Mouse (Mus musculus): ENCODE results near the gene Dip2c. TPM values are rescaled to one million over a fixed set of nuclear protein-coding genes. Genes with fewer than 3 reads are reported as not detected.

The Dip2c gene
- polyA plus RNA-seq, 1 experiment from 2014 or later = 3.5 TPM

DNA sequence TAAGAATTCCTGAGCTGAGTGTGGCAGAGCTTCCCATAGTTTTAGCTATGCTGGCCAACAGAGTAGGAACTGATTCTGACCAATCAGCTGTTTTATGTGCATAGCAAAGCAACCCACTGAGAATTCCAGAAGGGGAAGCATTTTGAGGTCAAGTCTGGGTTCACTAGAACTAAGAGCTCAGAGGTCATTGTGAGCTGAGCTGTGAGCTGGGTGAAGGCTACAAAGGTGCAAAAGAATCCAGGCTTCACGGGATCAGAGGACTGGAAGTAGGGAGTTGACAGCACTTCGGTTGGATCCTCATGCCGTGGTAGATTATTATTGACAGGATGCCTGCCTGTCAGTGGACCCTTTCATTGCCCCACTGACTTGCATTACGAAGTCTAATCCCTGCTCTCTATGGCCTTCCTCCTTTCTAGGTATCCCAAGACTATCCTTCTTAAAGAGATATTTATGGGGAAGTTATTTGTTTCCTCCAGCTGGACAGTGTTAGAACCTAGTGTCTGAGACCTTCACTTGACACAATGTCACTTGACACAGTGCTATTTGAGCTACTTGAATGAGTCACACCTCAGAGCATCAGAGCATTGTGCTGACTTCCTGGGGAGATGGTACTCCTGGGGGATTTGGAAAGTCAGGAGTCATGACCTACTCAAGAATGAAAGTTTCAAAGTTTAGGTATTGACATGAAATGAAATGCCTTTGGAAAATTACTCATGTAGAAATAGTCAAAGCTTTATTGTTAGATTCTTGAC lies 178.3 kb downstream of the Dip2c start:
- ATAC-seq = no peak
- Histone ChIP-seq H3K4me2 (replicated peaks; ENCODE audit: low read depth, low read length) (no peak overlapping the region), H3K9me3 (ENCODE audit: low read length) (no peaks in the 10 kb centered on the region), H3K36me3 (ENCODE audit: insufficient read depth, low read length) (no peaks in the 10 kb centered on the region), H3K27me3 (replicated peaks; ENCODE audit: insufficient read depth, low read length) (no peaks in the 10 kb centered on the region), H3K4me3 (ENCODE audit: low read depth, low read length) (no peak overlapping the region), H3K4me1 (ENCODE audit: insufficient read depth, low read depth, low read length) (no peaks in the 10 kb centered on the region), H3K27ac (ENCODE audit: low read length) (no peak overlapping the region; the same call in 1 of the 2 replicates), H3K9ac (replicated peaks; ENCODE audit: low read depth) (no peak overlapping the region)
- WGBS = 62% methylated on average over 4 of the region's 4 CpGs
- TF ChIP-seq CTCF (IDR thresholded peaks at IDR 0.05) = no peak
- DNase-seq (ENCODE audit: low spot score) = no peak

- 84% methylated on average over 1 of the region's 1 CpGs for WGBS
- Histone ChIP-seq H3K27me3 (replicated peaks; ENCODE audit: insufficient read depth, low read length) (no peaks in the 10 kb centered on the region), H3K27ac (ENCODE audit: low read length) (no peak overlapping the region), H3K4me3 (ENCODE audit: low read depth, low read length) (no peak overlapping the region), H3K4me2 (replicated peaks; ENCODE audit: low read depth, low read length) (no peak overlapping the region), H3K9me3 (ENCODE audit: low read length) (no peaks in the 10 kb centered on the region), H3K36me3 (ENCODE audit: insufficient read depth, low read length) (no peaks in the 10 kb centered on the region), H3K4me1 (ENCODE audit: insufficient read depth, low read depth, low read length) (no peaks in the 10 kb centered on the region), H3K9ac (replicated peaks; ENCODE audit: low read depth) (no peak overlapping the region)
- TF ChIP-seq CTCF (IDR thresholded peaks at IDR 0.05) (no peak), EP300 (IDR thresholded peaks at IDR 0.05) (no peak)
- DNase-seq (ENCODE audit: low spot score) = no peak
- no peak for ATAC-seq
These were observed 179.7 kb downstream of the Dip2c start for GRCm38 (mm10) chr13:9455979-9456378.

- H3K4me2 ChIP-seq (replicated peaks; ENCODE audit: low read depth, low read length) = no peak overlapping the region
- H3K4me1 ChIP-seq (ENCODE audit: insufficient read depth, low read depth, low read length) = no peaks in the 10 kb centered on the region
- no peaks in the 10 kb centered on the region for H3K36me3 ChIP-seq (ENCODE audit: insufficient read depth, low read length)
- no peak overlapping the region for H3K9ac ChIP-seq (replicated peaks; ENCODE audit: low read depth)
- H3K27ac ChIP-seq (ENCODE audit: low read length) = no peak overlapping the region
- ATAC-seq (no peak), DNase-seq (ENCODE audit: low spot score) (no peak)
- 84% methylated on average over 8 of the region's 8 CpGs for WGBS
- H3K27me3 ChIP-seq (replicated peaks; ENCODE audit: insufficient read depth, low read length) = no peaks in the 10 kb centered on the region
- TF ChIP-seq CTCF (IDR thresholded peaks at IDR 0.05) (no peak), EP300 (IDR thresholded peaks at IDR 0.05) (no peak)
- no peaks in the 10 kb centered on the region for H3K9me3 ChIP-seq (ENCODE audit: low read length)
- no peak overlapping the region for H3K4me3 ChIP-seq (ENCODE audit: low read depth, low read length)
These were observed 181.3 kb downstream of the Dip2c start for GRCm38 (mm10) chr13:9457420-9458308.

GRCm38 (mm10) chr13:9464457-9464856 lies 188.1 kb downstream of the Dip2c start:
- no peaks in the 10 kb centered on the region for H3K27me3 ChIP-seq (replicated peaks; ENCODE audit: insufficient read depth, low read length)
- H3K4me2 ChIP-seq (replicated peaks; ENCODE audit: low read depth, low read length) = no peak overlapping the region
- TF ChIP-seq CTCF (IDR thresholded peaks at IDR 0.05) (no peak), EP300 (IDR thresholded peaks at IDR 0.05) (no peak)
- 92% methylated on average over 3 of the region's 3 CpGs for WGBS
- no peaks in the 10 kb centered on the region for H3K36me3 ChIP-seq (ENCODE audit: insufficient read depth, low read length)
- H3K9me3 ChIP-seq (ENCODE audit: low read length) = no peaks in the 10 kb centered on the region
- no peak overlapping the region for H3K27ac ChIP-seq (ENCODE audit: low read length)
- no peak for ATAC-seq
- H3K4me1 ChIP-seq (ENCODE audit: insufficient read depth, low read depth, low read length) = no peaks in the 10 kb centered on the region
- no peak overlapping the region for H3K9ac ChIP-seq (replicated peaks; ENCODE audit: low read depth)
- DNase-seq (ENCODE audit: low spot score) = no peak
- no peak overlapping the region for H3K4me3 ChIP-seq (ENCODE audit: low read depth, low read length)

- Histone ChIP-seq H3K27me3 (replicated peaks; ENCODE audit: insufficient read depth, low read length) (no peaks in the 10 kb centered on the region), H3K27ac (ENCODE audit: low read length) (no peak overlapping the region), H3K36me3 (ENCODE audit: insufficient read depth, low read length) (no peaks in the 10 kb centered on the region), H3K9ac (replicated peaks; ENCODE audit: low read depth) (no peak overlapping the region), H3K4me3 (ENCODE audit: low read depth, low read length) (no peak overlapping the region), H3K4me1 (ENCODE audit: insufficient read depth, low read depth, low read length) (no peaks in the 10 kb centered on the region), H3K4me2 (replicated peaks; ENCODE audit: low read depth, low read length) (no peak overlapping the region), H3K9me3 (ENCODE audit: low read length) (no peaks in the 10 kb centered on the region)
- TF ChIP-seq EP300 (IDR thresholded peaks at IDR 0.05) = no peak
- TF ChIP-seq CTCF (IDR thresholded peaks at IDR 0.05) = peak; percentile 86
- ATAC-seq (peak; percentile 49; the same call in 1 of the 2 replicates), DNase-seq (ENCODE audit: low spot score) (peak; percentile 80)
- 22% methylated on average over 1 of the region's 1 CpGs for WGBS
These were observed 190.9 kb downstream of the Dip2c start for GRCm38 (mm10) chr13:9467216-9467615.

GRCm38 (mm10) chr13:9473383-9473782 lies 197.1 kb downstream of the Dip2c start:
- Histone ChIP-seq H3K9me3 (ENCODE audit: low read length) (no peaks in the 10 kb centered on the region), H3K27me3 (replicated peaks; ENCODE audit: insufficient read depth, low read length) (no peaks in the 10 kb centered on the region), H3K4me2 (replicated peaks; ENCODE audit: low read depth, low read length) (no peak overlapping the region), H3K9ac (replicated peaks; ENCODE audit: low read depth) (no peak overlapping the region), H3K36me3 (ENCODE audit: insufficient read depth, low read length) (no peaks in the 10 kb centered on the region), H3K4me3 (ENCODE audit: low read depth, low read length) (no peak overlapping the region), H3K4me1 (ENCODE audit: insufficient read depth, low read depth, low read length) (no peaks in the 10 kb centered on the region), H3K27ac (ENCODE audit: low read length) (no peak overlapping the region)
- TF ChIP-seq EP300 (IDR thresholded peaks at IDR 0.05) (no peak), CTCF (IDR thresholded peaks at IDR 0.05) (no peak)
- ATAC-seq (no peak), DNase-seq (ENCODE audit: low spot score) (no peak)
- WGBS = 84% methylated on average over 1 of the region's 1 CpGs
